Mouse (Mus musculus): ENCODE measurements around the gene Clec16a. TPM values are rescaled to one million over a fixed set of nuclear protein-coding genes. Genes with fewer than 3 reads are reported as not detected.

Gene Clec16a
- total RNA-seq, 1 experiment from 2014 or later = 21.5 TPM

- ATAC-seq (ENCODE audit: extremely low read depth, insufficient number of reproducible peaks, low FRiP score, poor library complexity, severe bottlenecking) = no peak
Observed at GRCm38 (mm10) chr16:10571820-10572219, 26.7 kb downstream of the Clec16a start.

- ATAC-seq (ENCODE audit: extremely low read depth, insufficient number of reproducible peaks, low FRiP score, poor library complexity, severe bottlenecking) = no peak
Observed at GRCm38 (mm10) chr16:10574936-10575335, 29.8 kb downstream of the Clec16a start.

- ATAC-seq (ENCODE audit: extremely low read depth, insufficient number of reproducible peaks, low FRiP score, poor library complexity, severe bottlenecking) = no peak
Observed at GRCm38 (mm10) chr16:10575915-10576314, 30.8 kb downstream of the Clec16a start.

DNA sequence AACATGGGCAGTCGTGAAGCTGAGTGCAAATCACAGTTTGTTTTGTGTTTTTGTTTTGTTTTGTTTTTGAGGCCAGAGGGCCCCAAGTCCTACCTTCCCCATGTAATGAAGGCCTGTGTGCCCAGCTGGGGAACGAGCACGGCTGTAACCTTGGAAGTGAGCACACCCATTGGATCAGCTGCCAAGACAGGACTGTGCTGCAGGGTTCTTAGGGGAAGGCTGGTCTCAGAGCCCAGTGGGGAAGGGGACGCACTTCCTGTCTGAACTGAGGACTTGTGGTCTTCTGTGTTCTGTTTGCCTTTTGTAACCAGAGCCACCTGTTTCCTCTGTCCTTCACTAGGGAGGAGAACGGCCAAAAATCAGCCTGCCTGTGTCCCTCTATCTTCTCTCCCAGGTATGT is 32.4 kb downstream of the Clec16a start:
- no peak for ATAC-seq (ENCODE audit: extremely low read depth, insufficient number of reproducible peaks, low FRiP score, poor library complexity, severe bottlenecking)

- no peak for ATAC-seq (ENCODE audit: extremely low read depth, insufficient number of reproducible peaks, low FRiP score, poor library complexity, severe bottlenecking)
Observed at GRCm38 (mm10) chr16:10578376-10578775, 33.2 kb downstream of the Clec16a start.

DNA sequence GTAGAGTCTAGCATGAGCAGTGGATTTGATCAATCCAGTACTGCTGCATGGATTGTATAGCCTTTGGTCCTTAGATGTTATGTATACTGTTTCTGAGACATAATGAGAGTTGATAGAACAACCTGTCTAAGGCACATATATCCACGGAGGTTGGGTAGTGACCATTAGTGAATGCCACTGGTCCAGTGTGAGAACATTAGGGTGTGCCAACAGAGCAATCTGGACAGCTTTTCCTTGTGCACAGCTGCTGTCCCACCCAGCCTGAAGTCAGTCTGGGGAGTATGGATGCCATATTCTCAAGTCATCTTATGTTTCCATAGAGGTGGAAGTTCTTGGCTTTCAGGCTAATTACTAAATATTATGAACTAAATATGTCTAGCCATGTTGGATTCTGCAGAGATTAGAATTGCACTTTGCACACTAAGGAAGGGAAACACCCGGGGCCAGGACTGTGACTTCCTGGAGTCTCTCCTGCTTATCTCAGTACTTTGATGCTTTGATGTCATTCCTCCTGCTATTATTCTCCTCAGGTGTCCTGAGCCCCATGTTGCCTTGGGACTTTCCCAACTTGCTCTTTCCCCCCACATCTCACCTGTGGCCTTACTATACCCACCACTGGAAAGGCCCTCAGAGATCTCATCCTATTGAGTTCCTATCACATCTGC is 36.2 kb downstream of the Clec16a start:
- no peak for ATAC-seq (ENCODE audit: extremely low read depth, insufficient number of reproducible peaks, low FRiP score, poor library complexity, severe bottlenecking)

DNA sequence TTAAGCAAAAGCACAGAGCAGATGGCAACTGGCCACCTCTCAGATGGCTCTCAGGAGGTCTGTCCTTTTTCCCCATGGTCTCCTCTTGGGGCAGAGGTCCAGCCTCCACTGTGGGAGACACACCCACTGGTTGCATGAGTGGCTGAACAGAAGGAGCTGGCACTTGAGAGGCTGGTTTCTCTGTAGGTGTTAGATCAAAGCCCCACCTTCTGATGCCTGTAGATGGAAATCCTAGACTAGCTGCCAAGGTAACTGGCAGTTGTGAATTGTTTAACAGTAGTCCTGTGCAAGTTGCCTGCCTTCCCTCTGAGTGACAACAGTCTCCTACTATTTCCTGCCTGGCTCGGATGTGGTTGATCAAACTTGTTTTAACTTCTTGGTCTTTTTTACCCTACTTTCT is 40.0 kb downstream of the Clec16a start:
- ATAC-seq (ENCODE audit: extremely low read depth, insufficient number of reproducible peaks, low FRiP score, poor library complexity, severe bottlenecking) = no peak

GRCm38 (mm10) chr16:10586546-10586945 is 41.4 kb downstream of the Clec16a start:
- no peak for ATAC-seq (ENCODE audit: extremely low read depth, insufficient number of reproducible peaks, low FRiP score, poor library complexity, severe bottlenecking)

DNA sequence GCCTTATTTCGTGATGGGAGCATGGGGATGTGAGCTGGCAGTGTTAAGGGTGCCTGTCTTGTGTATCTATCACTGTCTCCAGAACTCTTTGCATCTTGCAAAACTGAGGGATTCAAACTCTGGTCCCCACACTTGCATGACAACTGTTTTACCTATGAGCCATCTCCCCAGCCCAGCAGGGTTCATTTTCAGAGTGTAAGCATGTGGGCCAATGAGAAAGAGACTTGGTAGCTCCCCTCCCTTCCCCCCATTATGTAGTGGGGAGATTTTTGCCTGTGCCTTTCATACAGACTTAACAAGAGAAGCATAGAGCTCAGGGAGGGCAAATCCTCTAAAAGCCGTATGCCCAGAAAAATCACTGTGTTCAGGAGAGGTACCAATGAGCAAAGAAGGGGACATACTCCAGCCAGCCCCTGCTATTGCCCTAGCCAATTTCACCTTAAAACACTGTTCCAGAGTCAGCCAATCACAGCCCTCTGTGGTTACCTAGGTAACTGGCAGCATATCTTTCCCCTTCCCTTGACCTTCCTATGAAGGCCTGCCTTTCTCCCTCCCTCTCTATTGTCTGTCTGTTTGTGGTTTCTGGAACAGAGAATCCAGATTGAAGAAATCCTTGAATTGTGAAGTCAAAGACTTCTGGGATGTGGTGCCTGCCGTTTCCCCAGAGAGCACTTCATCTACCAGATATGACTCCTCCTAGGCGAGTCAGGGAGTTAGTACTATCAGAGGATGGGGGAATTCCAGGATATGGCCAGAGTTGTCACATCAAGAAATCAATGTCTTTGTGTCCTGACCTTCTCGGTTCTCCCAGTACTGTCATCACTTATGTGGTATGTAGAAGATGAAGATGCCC is 55.0 kb downstream of the Clec16a start:
- no peak for ATAC-seq (ENCODE audit: extremely low read depth, insufficient number of reproducible peaks, low FRiP score, poor library complexity, severe bottlenecking)

DNA sequence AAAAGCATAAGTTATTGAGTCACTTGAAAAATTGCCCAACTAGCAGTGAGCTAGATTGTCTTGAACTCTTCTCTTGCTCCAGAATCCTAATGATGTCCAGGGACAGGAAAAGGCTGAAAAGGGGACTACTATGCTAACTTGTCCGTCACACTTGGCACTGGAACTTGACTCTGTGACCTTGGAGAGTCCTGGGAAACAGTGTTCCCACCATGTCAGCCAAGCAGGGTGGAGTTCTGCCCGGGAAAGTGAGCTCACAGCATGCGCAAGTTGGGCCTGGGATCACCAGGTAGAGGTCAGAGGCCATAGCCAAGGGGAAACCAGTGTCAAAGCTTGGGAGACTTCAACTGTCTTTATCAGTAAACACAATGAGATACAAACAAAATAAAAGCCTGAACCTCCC is 62.7 kb downstream of the Clec16a start:
- ATAC-seq (ENCODE audit: extremely low read depth, insufficient number of reproducible peaks, low FRiP score, poor library complexity, severe bottlenecking) = no peak

DNA sequence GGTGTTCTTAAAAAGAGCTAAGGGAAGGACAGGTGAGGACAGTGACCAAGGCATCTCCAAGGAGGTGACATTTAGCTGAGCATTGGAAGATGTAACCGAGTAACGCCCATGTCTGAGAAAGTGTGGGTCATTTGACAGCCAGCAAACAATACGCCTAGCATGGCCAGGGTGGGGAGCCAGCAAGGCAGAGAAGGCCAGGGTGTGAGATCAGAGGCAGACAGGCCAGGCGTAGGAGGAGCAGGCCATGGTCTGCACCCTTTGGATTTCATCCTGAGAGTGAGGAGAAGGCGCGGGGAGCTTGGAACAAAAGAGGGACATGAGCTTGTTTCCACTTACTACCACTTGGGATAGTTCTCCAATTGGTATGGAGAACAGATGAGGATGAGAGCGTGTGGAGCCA is 64.8 kb downstream of the Clec16a start:
- no peak for ATAC-seq (ENCODE audit: extremely low read depth, insufficient number of reproducible peaks, low FRiP score, poor library complexity, severe bottlenecking)

- no peak for ATAC-seq (ENCODE audit: extremely low read depth, insufficient number of reproducible peaks, low FRiP score, poor library complexity, severe bottlenecking)
Observed at GRCm38 (mm10) chr16:10610801-10611200, 65.7 kb downstream of the Clec16a start.

DNA sequence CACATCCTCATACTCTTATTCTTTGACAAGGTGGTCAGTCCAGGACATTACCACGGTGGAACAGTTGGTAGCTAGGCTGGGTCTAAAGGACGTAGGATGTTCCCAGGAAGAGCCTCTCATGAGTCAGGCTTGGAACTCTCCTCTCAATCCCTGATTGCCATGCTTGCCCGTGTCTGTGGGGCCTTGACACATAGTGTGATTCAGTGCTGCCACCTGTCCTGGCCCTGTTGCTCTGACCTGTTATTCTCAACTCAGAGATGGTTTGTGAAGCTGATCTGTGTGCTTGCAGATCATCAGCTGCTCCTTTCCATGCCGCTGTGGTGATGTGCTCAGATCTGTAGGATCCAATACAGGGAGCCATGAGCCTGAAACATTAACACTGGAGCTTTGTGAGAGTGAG is 66.2 kb downstream of the Clec16a start:
- no peak for ATAC-seq (ENCODE audit: extremely low read depth, insufficient number of reproducible peaks, low FRiP score, poor library complexity, severe bottlenecking)

DNA sequence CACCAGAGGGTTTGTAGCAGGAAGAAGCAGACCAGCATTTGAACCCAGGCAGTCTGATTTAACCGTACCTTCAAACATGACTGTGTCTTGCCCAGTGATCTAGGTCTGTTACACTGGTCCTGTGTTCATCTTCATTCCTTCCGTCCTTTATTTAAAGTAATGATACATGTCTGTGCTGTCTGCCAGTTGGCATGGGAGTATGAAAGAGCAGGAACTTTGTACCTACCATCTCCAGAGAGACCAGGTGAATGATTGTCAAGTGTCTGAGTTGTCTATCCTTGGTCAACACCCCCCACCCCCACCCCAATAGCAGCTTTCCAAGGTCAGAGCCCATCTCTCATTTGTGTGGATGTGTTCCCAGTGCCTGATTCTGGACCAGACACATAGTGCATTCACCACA is 68.9 kb downstream of the Clec16a start:
- no peak for ATAC-seq (ENCODE audit: extremely low read depth, insufficient number of reproducible peaks, low FRiP score, poor library complexity, severe bottlenecking)

GRCm38 (mm10) chr16:10620961-10621614 is 75.9 kb downstream of the Clec16a start:
- ATAC-seq (ENCODE audit: extremely low read depth, insufficient number of reproducible peaks, low FRiP score, poor library complexity, severe bottlenecking) = no peak

DNA sequence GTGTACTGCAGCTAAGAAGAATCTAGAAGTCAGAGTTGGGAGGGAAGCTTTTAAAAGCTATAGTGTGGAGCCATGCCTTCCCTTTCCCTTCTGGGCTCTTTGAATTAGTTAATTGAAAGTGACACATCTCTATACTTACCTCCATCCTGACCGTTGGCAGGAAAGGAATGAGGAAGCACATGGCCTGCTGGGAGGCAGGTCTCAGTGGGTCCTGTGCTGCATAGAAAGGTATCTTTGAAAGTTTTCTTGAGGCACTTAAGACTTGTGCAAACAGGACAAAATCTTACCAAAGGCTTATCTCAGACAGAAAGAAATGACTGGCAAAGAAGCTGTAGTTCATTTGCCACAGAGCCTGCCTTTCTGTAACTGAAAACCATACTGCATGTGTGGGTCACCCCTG is 76.6 kb downstream of the Clec16a start:
- no peak for ATAC-seq (ENCODE audit: extremely low read depth, insufficient number of reproducible peaks, low FRiP score, poor library complexity, severe bottlenecking)

- no peak for ATAC-seq (ENCODE audit: extremely low read depth, insufficient number of reproducible peaks, low FRiP score, poor library complexity, severe bottlenecking)
Observed at GRCm38 (mm10) chr16:10626116-10626515, 81.0 kb downstream of the Clec16a start.

GRCm38 (mm10) chr16:10627136-10627668 is 82.1 kb downstream of the Clec16a start:
- no peak for ATAC-seq (ENCODE audit: extremely low read depth, insufficient number of reproducible peaks, low FRiP score, poor library complexity, severe bottlenecking)

DNA sequence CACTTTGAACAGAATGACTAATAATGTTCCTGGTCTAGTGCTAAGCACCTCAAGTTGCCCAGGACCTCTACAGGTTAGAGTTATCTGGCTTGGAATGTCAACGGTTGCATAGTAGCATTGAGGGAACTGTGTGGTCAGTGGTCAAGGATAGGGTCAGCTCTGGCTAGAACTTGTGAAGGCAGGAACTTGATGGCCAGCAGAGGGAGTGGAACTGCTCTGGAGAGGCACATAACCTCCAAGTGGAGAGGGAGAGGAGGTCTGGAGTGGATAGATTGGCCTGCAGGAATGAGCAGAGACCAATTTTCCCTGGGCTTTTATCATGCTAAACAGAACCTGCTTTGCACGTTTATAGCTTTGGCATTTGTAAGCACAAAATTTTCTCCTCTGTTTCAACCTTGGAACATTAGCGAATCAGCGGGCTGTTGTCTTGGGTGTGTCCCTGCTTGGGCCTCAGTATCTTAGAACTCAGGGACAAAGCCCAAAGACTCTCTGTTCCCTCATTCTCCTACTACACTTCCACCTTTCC is 83.0 kb downstream of the Clec16a start:
- no peak for ATAC-seq (ENCODE audit: extremely low read depth, insufficient number of reproducible peaks, low FRiP score, poor library complexity, severe bottlenecking)

All from neutrophil, adult 5-6 weeks (primary cell).